Mouse (Mus musculus): ENCODE data around the gene Fam102b. TPM values are rescaled to one million over a fixed set of nuclear protein-coding genes. Genes with fewer than 3 reads are reported as not detected.

The Fam102b gene
- polyA plus RNA-seq, 1 experiment from 2014 or later: 6.7 TPM

DNA sequence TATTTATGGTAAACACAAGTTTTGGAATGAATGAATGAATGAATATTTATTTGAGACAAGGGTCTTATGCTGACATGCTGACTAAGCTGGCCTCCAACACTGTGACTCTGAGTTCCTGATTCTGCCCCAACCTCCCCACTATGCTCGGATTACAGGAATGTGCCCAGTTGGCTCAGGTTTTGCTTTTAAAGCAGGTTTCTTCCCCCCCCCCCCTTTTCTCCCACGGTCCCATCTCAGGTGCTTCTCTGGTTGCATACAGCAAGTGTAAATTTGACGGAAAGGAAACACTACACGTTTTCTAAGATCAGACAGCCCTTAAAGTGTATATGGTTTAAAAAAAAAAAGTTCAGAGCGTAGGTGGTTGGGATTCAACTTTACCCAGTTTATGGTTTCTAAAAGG, 87.8 kb downstream of the Fam102b start, which contains the start of gene Henmt1:
Gene Henmt1, plus strand, starts transcription at position 301 of the 400 bp plus-strand sequence.
- 0 out of 2 replicates have a peak within 1 kb of the TSS, but pooled peaks have one; percentile 16 for H3K9ac ChIP-seq
- WGBS: 87% methylated on average over 5 of the region's 5 CpGs

DNA sequence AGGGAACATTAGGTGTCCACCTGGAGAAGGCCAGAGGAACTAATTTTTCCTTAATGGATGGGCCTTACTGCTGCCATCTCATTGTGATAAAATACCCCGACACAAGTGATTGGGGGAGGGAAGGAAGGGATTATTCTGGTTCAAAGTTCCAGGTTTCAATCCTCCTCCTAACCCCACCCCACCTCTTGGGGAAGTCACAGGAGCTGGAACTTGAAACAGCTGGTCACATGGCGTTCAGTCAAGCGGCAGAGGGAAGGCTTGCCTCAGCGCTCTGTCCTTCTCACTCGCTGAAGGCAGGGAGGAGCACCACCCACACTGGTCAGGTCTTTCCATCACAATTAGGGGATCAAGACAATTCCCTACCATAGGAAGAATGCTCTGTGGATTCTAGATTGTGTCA, 88.7 kb downstream of the Fam102b start:
- no peaks in the 10 kb centered on the region for H3K4me1 ChIP-seq
- H3K9ac ChIP-seq: no peak overlapping the region
- no peaks in the 10 kb centered on the region for H3K9me3 ChIP-seq (replicated peaks)
- no peaks in the 10 kb centered on the region for H3K36me3 ChIP-seq (ENCODE audit: poor library complexity, severe bottlenecking)
- no peak overlapping the region for H3K4me3 ChIP-seq
- 93% methylated on average over 5 of the region's 5 CpGs for WGBS
- ATAC-seq: no peak
- H3K27ac ChIP-seq: no peak overlapping the region
- H3K27me3 ChIP-seq: no peaks in the 10 kb centered on the region
- H3K4me2 ChIP-seq: no peak overlapping the region

More for the DNA sequence above, 87.8 kb downstream of the Fam102b start, which contains the start of gene Henmt1:
- no peak for ATAC-seq
- H3K9me3 ChIP-seq (replicated peaks): no peaks in the 10 kb centered on the region
- H3K4me1 ChIP-seq: no peaks in the 10 kb centered on the region
- no peak within 1 kb of the TSS for H3K27ac ChIP-seq
- H3K27me3 ChIP-seq: no peaks in the 10 kb centered on the region
- H3K4me2 ChIP-seq: peak within 1 kb of the TSS; percentile 56
- H3K4me3 ChIP-seq: peak within 1 kb of the TSS; percentile 31
- no peaks in the 10 kb centered on the region for H3K36me3 ChIP-seq (ENCODE audit: poor library complexity, severe bottlenecking)

DNA sequence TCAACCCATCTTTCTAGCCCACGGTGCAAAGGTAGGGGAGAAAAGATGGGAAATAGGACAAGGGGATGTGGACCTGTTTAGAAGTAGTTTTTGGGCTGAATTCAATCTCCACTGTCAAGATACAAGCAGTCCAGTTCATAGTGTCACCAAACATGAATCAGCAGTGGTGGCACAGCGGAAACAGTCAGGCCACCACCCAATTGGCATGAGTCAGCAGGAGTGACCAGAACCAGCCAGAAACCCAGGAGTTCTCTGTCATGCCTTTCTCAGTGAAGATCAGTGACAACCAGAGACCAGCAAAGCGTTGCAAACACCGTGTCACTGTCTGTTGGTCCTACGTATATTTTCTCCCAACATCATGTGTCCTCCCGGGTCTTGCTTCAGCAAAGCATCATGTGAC, 93.8 kb downstream of the Fam102b start:
- H3K4me1 ChIP-seq: no peaks in the 10 kb centered on the region
- no peak overlapping the region for H3K9ac ChIP-seq
- no peaks in the 10 kb centered on the region for H3K36me3 ChIP-seq (ENCODE audit: poor library complexity, severe bottlenecking)
- no peaks in the 10 kb centered on the region; the same call in 1 of the 2 replicates for H3K9me3 ChIP-seq (replicated peaks)
- H3K27ac ChIP-seq: no peak overlapping the region
- H3K4me3 ChIP-seq: no peak overlapping the region
- H3K4me2 ChIP-seq: no peak overlapping the region
- 91% methylated on average over 6 of the region's 6 CpGs for WGBS
- no peak for ATAC-seq
- H3K27me3 ChIP-seq: no peaks in the 10 kb centered on the region

DNA sequence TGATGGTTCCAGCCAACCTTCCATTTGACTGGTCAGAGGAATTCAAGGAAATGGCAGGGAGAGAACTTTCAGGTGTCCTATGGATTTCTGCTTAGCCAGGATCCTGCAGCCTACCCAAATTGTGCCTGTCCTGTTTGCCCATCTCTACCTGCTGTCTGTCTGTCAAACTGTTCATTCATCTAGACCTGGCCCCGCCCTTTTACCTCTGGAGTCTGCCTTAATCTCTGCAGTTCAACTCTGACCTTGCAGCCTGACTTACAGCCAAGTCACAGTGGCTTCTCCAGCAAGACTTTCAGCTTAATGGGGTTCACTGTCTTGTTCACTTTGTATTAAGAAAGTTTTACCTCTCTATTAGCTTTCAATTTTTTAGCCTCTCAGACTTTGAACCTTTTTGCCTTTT, 101.1 kb downstream of the Fam102b start:
- ATAC-seq: no peak
- no peaks in the 10 kb centered on the region; the same call in 1 of the 2 replicates for H3K9me3 ChIP-seq (replicated peaks)
- H3K4me2 ChIP-seq: no peak overlapping the region
- H3K4me3 ChIP-seq: no peak overlapping the region
- no peak overlapping the region for H3K27ac ChIP-seq
- no peaks in the 10 kb centered on the region for H3K27me3 ChIP-seq
- WGBS: 71% methylated on average over 1 of the region's 1 CpGs
- no peaks in the 10 kb centered on the region for H3K4me1 ChIP-seq
- H3K36me3 ChIP-seq (ENCODE audit: poor library complexity, severe bottlenecking): no peaks in the 10 kb centered on the region
- H3K9ac ChIP-seq: no peak overlapping the region

DNA sequence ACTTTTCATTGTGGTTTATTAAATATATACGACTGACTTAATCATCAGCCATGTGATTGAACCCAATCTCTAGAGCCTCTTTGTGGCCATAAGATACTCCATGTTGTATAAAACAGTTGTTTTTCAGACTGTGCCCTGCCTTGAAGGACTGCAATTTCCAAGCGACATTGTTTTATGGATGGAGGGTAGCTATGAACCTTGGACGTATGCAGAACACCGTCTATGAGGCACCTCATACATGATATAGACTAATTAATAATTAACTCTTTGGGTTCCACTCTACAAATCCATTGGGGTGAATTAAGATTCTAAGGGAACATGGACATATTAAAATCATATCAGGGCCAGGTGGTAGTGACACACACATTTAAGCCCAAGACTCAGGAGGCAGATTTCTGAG, 101.7 kb downstream of the Fam102b start:
- Histone ChIP-seq H3K27ac (no peak overlapping the region), H3K4me1 (no peaks in the 10 kb centered on the region), H3K9me3 (replicated peaks) (no peaks in the 10 kb centered on the region; the same call in 1 of the 2 replicates), H3K9ac (no peak overlapping the region), H3K27me3 (no peaks in the 10 kb centered on the region), H3K36me3 (ENCODE audit: poor library complexity, severe bottlenecking) (no peaks in the 10 kb centered on the region), H3K4me3 (no peak overlapping the region), H3K4me2 (no peak overlapping the region)
- 83% methylated on average over 4 of the region's 4 CpGs for WGBS
- ATAC-seq: no peak

DNA sequence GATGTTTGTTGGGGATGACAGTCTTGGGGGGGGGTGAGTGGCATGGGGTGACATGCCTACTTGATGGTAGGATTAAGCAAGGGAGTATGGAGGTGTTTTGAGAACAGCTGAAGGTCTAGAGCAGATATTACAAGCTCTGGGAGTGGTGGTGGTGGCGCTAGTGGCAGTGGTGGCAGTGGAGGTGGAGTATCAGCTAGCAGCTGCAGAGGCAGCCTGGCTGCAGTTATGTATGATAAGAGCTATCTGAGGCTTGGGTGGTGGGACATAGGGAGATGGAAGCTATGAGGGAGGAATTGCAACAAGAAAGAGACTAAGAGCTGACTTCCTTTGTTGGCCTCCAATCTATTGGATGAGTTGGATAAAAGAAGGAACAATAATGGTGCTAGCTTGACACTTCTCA, 105.6 kb downstream of the Fam102b start:
- no peak overlapping the region for H3K4me3 ChIP-seq
- no peaks in the 10 kb centered on the region for H3K27me3 ChIP-seq
- no peaks in the 10 kb centered on the region for H3K4me1 ChIP-seq
- no peak for ATAC-seq
- H3K9me3 ChIP-seq (replicated peaks): no peaks in the 10 kb centered on the region
- H3K36me3 ChIP-seq (ENCODE audit: poor library complexity, severe bottlenecking): no peaks in the 10 kb centered on the region
- H3K9ac ChIP-seq: no peak overlapping the region
- no peak overlapping the region for H3K4me2 ChIP-seq
- H3K27ac ChIP-seq: no peak overlapping the region
- whole genome bisulfite sequencing: 100% methylated on average over 1 of the region's 1 CpGs

Small RNAs within 50 kb of the gene (microRNA-seq; reads per million reads assigned to microRNA genes)
- gene Gm44384: not detected

Other genes with a start within 250 kb of the Fam102b start
- gene Stxbp3, start 187.1 kb downstream of the Fam102b start, polyA plus RNA-seq (2015; fragmentation: Nextera tagmentation; extraction: Ambion mirVana): 16.0 and 17.1 TPM in 2 replicates
- not detected in 2 replicates for gene Fndc7, start 137.6 kb downstream of the Fam102b start, polyA plus RNA-seq (2015; fragmentation: Nextera tagmentation; extraction: Ambion mirVana)
- gene Prpf38b, start 115.9 kb downstream of the Fam102b start, polyA plus RNA-seq (2015; fragmentation: Nextera tagmentation; extraction: Ambion mirVana): 74.3 and 74.9 TPM in 2 replicates
- 0.56 and 0.73 TPM in 2 replicates for gene Henmt1, start 87.7 kb downstream of the Fam102b start, polyA plus RNA-seq (2015; fragmentation: Nextera tagmentation; extraction: Ambion mirVana)
- not detected in 2 replicates for gene Gm9857, start 87.2 kb downstream of the Fam102b start, polyA plus RNA-seq (2015; fragmentation: Nextera tagmentation; extraction: Ambion mirVana)
- not detected in 2 replicates for gene Slc25a54, start 52.9 kb upstream of the Fam102b start, polyA plus RNA-seq (2015; fragmentation: Nextera tagmentation; extraction: Ambion mirVana)
- 7.7 and 9.2 TPM in 2 replicates for gene Slc25a24, start 95.5 kb upstream of the Fam102b start, polyA plus RNA-seq (2015; fragmentation: Nextera tagmentation; extraction: Ambion mirVana)

Data from forebrain, embryonic 13.5 days (tissue).